Mouse (Mus musculus) brain, embryonic 14.5 days (tissue): ENCODE measurements around the gene Haus4. TPM values are rescaled to one million over a fixed set of nuclear protein-coding genes. Genes with fewer than 3 reads are reported as not detected.

Experiments used
- DNase-seq: peaks from one replicate; pipeline ENCODE4 v3.0.0-alpha.2; 2011; ENCODE audit warnings: low read depth
- CTCF ChIP-seq: fragments of 200-500 bp; IDR thresholded peaks from 2 replicates; pipeline ENCODE4 v1.5.1; 2012; ENCODE audit warnings: inconsistent platforms, mild to moderate bottlenecking, moderate library complexity, borderline replicate concordance; ENCODE audit not compliant: insufficient read depth, insufficient read length; ENCODE audit errors: extremely low read depth
- POLR2A ChIP-seq: fragments of 200-500 bp; IDR thresholded peaks from 2 replicates; pipeline ENCODE4 v1.6.1; 2012; ENCODE audit warnings: mild to moderate bottlenecking, inconsistent platforms, borderline replicate concordance; ENCODE audit not compliant: poor library complexity, insufficient read depth, insufficient read length, severe bottlenecking; ENCODE audit errors: extremely low read depth
- polyA plus RNA-seq: library from polyadenylated mRNA; depleted of rRNA; stranded (reverse); fragments of >200 nt; gene quantifications from 2 replicates; pipeline ENCODE4 v1.2.3, GENCODE M21; 2012

Gene Haus4
- polyA plus RNA-seq, 1 experiment, result 15.5 TPM

DNA sequence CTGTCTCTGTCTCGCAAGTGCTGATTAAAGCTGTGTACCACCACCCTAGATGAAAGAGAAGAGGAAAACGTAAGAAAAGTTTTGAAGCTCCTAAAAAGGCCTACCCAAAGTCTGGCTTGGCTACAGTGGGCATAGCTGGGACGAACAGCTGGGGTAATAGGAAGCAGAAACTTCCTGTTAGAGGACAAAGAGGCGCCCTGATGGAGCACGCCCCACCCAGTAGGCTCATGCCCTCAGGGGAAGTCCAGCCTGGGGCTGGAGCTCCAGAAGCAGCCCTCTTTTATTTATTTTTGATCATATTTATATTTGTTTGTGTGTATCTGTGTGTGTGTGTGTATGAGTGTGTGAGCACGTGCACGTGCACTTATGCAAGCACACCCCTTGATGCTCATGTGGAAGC lies 25.2 kb upstream of the Haus4 start:
- TF ChIP-seq CTCF, result no peak
- no peak for TF ChIP-seq POLR2A
- no peak for DNase-seq

DNA sequence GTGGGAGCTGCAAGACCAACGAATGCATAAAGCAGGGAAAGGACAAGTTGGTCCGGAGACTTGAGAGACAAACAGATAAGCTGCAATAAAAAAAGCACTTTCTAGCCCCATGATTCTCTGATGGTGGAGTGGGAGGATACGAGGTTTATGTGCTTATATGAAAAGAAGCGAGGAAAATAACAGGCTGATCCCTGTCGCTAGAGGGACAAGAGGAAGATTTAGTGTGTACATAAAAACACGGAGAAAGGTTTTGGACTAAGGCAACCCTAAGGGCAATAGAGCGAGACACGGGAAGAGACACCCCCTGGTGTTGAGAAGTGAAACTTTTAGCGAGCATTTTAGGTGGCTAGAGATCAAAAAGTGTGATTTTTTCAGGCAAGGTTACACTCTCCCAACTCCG lies 23.6 kb upstream of the Haus4 start:
- TF ChIP-seq CTCF (peak; percentile 46; the same call in 1 of the 2 replicates), POLR2A (no peak)
- peak; percentile 74 for DNase-seq

DNA sequence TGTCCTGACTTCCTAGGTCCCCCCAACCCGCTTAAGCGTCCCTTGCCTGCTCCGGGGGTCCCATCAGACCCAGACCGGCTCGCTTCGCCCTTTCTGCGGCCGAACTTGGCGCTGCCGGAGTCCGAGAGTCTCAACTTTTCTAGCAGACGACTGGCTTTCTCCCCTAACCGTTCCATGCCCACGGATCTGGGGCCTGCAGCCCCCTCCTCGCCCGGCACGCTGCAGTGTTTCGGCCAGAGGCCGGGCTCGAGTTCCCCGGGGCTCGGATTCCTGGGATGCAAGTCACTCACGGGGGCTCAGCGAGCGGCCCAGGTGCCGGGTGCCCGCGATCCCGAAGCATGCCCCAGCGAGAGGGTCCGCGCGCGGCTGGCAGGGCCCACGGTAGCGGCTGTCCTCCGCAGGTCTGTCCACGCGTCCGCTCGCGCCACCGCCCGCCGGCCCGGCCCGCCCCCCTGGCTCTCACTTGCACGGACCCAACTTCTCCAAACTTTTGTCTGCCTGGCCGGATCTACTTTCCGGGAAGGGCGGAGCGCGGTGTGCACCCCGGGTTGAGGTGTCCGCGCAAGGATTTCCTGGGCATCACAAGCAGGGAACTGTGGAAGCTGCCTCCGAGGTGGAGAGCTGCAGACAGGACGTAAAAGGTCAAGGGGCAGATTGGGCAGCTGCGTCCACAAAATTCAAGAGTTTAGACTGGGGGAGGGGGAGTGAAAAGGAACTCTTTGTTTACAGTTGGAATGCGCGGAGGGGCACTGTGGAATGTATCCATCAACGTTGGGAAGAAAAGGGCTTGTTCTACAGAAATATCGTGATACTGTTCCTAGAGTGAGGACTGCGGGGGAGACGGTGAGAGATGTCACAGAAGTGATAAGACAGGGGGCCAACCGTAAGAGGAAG lies 22.9 kb upstream of the Haus4 start, which contains the start of gene Ajuba:
Gene Ajuba, minus strand, starts transcription at position 470 of the 894 bp plus-strand sequence.
- DNase-seq, result peak; percentile 96
- TF ChIP-seq CTCF (no peak), POLR2A (peak; percentile 88)

DNA sequence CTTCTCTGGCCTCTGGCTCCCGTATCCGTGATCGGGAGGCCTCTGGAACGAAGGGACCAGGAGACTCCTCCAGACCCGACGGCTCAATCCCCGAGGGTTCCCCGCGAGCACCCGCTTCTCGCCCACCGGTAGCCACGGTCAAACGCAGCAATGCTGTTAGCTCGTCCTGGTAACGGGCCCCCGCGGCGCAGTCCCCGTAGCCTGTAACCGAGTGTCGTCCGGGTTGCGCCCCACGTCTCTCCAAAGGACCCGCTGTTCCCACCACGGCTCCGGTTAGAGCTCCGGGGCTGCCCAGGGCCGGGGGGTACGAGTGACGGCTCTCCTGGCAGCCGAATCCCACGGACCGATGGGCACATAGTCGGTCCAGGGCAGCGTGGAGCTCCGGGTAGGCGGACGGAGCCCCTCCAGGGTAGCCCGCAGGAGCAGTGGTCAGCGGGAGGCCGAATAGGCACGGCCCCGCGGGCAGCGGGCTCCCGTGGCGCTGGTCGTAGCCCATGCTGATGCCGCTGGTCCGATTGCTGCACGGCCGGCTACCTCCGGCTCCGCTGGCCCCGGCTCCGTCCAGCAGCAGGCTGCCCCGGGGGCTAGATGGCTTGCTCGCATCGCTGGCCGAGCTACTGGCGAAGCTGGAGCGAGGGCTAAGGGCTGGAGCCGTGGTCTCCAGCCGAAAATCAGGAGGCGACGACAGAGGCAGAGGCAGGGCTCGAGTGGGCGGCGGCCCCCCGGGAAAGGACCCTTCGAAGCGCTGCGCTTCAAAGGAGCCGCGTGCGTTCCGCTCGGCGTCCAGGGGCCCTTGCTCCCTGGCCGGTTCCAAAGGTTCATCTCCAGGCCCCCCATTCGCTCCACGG lies 22.0 kb upstream of the Haus4 start:
- no peak for TF ChIP-seq POLR2A
- TF ChIP-seq CTCF, result no peak
- peak; percentile 31 for DNase-seq

DNA sequence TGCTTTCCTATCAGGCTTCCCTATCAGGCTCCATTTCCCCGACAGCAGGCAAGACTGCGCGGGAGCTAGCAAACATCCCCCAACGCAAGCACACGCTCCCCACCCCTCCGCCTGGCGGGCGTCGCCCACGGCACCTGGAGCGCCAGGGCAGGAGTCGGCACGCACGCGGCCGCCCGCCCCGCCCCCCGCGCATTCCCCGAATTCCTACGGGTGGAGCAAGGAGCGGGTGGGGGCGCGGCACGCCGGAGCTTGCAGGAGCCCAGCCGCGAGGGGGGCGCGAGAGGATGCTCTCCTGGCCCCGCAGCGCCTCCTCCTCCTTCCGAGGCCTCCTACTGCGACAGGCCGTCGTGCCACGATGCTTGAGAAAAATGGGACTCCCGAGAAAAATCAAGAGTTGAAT lies 21.2 kb upstream of the Haus4 start:
- peak; percentile 83 for DNase-seq
- TF ChIP-seq POLR2A, result no peak
- no peak for TF ChIP-seq CTCF

DNA sequence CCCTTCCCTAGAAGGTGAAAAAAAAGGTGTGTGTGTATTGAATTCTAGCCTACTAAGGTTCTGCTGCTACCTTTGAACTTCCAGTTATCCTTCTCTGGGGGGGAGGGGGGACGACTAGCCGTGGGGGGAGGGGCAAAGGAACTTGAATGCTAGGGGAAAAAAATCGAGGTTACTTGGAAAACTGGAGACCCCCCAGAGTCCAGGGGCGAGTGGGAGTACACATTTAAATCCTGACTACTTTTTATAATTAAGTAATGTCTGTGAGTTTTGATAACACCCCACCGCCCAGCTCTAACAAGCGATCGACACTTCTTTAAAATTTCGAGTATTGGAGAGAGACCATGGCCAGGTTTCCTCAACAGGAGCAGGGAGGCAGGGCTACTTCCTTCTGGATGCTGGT lies 20.6 kb upstream of the Haus4 start:
- TF ChIP-seq POLR2A, result no peak
- no peak for TF ChIP-seq CTCF
- DNase-seq, result no peak

DNA sequence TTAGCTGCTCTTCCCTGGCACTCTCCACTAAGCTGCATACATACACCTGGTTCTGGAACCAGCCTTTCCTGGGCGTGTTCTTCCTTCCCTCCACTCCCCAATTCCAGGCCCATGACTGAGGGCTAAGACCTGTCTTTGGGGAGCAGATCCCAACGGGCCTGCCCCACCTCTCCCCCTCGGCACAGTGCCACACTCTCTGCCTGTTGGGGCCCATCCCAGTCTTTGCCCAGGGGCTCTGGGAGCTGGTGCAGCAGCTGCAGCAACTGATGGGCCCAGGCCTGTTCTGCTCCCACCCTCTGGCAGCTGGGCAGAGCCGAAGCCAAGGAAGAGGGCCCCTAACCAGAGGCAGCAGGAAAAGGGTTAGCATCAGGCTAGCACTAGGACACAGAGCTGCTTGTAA lies 19.8 kb upstream of the Haus4 start:
- DNase-seq, result peak; percentile 67
- TF ChIP-seq CTCF, result no peak
- TF ChIP-seq POLR2A, result no peak

DNA sequence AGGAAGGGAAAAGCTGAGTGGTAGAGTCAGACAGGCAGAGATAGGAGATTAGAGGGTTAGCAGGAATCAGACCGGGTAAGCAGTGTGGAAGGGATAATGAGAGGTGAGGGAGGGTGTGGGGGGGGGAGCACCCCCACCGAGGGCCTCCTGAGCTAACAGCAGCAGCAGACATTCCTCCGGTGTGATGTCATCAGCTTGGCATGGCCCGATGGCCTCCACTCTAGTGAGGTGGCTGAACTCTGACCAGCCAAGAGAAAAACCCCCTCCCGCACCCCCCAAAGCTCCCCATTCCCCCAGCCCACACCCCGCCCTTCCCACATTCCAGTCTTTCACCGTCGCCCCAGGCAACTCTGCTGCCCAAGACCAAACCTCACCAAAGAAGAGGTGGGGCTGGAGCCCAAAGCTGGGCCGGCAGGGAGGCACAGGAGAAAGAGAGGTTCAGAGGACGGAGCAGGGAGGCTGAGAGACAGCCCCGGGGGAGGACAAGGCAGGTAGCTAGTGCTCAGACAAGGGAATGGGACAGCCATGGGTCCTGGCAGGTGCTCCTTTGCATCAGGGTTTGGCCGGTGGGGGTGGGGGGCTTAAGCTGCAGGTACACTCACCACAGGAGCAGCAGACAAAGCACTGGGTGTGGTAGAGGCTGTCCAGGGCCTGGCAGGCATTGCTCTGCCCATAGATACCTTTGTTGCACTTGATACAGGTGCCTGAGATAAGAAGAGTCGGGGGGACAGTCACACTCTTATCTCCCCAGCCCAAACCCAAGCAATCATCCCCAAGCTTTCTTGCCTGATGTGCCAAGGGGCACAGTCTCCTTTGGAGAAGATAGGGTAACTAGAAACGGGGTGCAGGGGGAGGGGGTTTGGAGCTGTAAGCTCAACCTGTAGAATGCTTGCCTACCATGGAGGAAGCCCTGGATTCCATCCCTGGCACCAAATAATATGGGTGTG lies 18.6 kb upstream of the Haus4 start:
- DNase-seq, result peak; percentile 93
- TF ChIP-seq CTCF (no peak), POLR2A (no peak)

DNA sequence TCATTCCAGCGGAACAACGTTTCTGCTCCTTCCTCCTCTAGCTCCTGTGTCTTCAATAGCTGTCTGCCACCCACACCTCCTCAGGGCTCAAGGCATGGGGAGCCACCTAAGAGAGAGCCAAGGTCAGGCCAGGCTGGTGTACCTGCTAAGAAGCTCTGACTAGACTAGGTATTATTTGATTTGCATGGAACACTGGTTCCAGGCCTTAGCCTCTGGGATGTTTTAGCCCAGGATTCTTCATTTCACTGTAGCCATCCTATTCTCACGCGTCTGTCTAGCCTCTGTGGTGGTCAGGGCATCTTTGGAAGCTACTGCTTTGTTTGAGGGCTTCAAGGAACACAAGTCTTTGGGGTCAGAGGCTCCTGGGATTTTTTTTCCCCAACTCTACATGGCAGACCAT lies 17.7 kb upstream of the Haus4 start:
- DNase-seq, result peak; percentile 29
- TF ChIP-seq CTCF (no peak), POLR2A (no peak)
